Mouse (Mus musculus): ENCODE measurements around the gene Mfng.
A peak's percentile ranks its signal among the peaks of the same experiment; 100 is the strongest.

Mfng gene

DNA sequence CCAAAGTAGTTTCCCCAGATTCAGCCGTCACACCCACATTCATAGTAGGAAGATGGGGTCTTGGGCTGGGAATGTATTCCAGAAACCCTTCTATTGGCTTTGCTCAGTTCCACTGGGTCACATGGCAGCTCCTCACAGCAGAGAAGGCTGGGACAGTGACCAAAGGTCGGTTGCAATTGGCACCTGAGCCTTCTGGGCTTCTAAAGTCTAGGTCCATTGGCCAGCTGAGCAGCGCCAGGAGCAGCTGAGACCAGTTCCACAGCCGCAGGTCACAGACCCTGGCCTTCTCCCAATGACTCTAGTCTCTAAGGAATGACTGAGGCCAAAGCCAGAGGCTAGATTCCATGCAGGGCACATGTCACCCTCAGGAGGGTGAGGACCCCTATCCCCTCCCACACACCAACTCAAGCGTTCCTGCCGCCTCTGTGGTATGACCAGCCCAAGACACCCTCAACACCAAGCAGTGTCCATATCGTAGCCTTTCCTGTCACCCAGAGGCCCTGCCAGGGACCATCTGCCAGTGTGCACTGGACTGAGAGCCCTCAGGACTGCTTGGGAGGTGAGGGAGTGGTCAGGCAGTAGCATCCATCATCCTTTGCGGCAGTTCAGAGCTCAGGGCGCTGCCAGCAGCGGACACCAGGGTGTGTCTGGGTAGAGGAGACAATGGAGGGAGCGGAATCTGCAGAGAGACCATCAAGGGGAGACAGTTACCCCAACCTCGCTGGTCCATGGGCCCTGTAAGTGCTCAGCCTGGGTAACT lies 17.1 kb downstream of the Mfng start:
- no peak for DNase-seq (ENCODE audit: low read depth)

DNA sequence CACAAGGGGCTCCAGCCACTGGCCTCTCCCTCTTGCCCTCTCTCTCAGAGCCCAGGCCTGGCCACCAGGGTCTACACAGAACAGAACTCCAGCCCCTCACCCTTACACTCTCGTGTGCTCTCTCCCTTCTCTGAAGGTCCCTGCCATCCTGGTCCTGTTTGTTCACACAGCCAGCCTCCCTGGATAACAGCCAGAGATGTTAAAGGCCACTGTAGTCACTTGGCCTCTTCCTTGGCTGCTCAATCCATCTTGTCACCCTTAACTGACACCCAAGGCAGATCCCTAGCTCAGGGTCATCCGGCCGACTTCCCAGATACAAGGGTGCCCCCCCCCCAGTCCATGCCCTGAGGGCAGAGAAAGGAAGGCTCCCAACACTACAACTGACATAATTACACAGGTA lies 18.0 kb downstream of the Mfng start:
- DNase-seq (ENCODE audit: low read depth), result no peak

- DNase-seq (ENCODE audit: low read depth), result no peak
Observed at GRCm38 (mm10) chr15:78754144-78754543, 19.1 kb downstream of the Mfng start.

DNA sequence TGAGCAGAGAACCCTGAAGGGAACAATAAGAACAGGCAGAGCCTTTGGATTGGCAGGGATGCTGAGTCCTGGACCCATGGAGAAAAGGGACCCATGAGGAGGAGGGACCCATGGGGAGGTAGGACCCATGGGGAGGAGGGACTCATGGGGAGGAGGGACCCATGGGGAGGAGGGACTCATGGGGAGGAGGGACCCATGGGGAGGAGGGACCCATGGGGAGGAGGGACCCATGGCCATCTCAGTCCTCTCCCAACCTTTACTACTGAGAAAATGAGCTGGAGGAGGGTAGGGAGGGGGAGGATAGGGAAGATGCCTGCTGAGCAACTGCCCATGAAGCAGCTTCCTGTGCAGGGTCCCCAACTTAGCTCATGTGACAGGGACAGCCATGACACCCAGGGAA lies 20.3 kb downstream of the Mfng start:
- DNase-seq (ENCODE audit: low read depth), result no peak

DNA sequence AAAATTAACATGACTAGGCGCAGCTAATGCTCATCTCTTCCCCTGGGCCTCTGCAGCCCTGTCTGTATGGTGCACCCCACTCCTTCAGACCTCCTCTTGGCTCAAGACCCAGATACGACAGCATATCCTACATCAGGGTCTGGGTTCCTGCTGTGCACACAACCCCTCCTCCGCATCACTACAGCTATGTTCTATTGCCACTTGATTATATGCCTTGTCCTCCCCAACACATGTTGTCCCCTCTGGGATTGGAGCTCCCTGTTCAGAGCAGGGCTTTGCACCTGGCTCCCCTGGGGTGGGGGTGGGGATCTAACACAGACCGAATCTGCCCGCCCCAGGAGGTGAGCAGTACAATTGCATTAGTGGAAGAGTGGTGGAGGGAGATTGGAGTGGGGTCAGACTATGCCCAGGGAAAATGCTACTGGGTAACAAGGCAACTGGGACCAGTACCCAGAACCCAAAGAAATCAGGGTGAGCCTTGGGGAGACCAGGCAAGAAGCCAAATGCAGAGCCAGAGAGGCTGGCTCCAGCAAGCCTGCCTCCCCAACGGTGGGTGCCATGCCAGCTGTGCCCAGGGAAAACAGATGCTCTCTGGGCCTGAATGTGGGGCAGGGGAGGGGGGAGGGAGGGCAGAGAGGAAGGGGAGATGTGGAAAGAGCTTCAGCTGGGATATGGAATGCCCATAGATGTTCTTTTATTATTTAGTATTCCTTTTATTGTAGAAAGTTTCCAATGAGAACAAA lies 22.5 kb downstream of the Mfng start:
- no peak for DNase-seq (ENCODE audit: low read depth)

GRCm38 (mm10) chr15:78749855-78750254 lies 23.4 kb downstream of the Mfng start:
- DNase-seq (ENCODE audit: low read depth), result no peak

DNA sequence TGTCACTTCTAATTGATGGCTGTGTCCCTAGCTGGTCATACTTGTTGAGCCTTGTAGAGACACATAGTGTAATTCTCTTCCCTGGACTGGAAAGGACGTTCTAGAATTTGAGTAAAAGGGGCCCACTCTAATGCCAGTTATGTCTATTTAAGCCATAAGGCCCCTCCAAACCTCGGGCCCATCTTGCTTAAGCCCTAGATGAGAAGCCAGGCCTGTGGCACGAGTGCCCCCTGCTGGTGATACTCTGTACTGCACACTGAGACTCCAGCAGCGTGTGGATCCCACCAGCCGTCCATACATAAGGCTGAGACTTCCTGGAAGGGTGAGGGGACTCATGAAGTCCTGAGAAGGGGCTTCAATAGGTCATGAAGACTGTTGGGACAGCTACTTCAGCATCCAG lies 29.1 kb downstream of the Mfng start:
- DNase-seq (ENCODE audit: low read depth), result peak; percentile 88

- DNase-seq (ENCODE audit: low read depth), result no peak
Observed at GRCm38 (mm10) chr15:78742831-78743230, 30.4 kb downstream of the Mfng start.

GRCm38 (mm10) chr15:78740662-78741061 lies 32.6 kb downstream of the Mfng start:
- no peak for DNase-seq (ENCODE audit: low read depth)

DNA sequence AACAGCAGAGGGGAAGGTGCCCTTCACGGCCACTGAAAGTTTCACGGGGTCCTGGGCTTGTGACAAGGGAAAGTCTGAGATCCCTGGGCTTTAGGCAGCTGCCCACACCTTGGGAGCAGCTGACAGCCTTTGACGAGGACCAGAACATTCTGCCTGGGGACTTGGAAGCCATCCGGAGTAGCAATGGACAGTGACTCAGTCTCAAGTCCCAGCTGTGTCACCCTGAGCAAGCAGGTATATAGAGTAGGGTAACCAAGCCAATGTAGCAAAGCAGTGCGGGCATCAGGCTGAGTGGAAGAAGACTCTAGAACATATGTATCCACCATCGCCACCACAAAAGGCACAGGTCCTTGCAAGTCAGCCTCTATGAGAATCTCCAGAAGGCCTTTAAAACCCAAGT lies 36.1 kb downstream of the Mfng start:
- no peak for DNase-seq (ENCODE audit: low read depth)

DNA sequence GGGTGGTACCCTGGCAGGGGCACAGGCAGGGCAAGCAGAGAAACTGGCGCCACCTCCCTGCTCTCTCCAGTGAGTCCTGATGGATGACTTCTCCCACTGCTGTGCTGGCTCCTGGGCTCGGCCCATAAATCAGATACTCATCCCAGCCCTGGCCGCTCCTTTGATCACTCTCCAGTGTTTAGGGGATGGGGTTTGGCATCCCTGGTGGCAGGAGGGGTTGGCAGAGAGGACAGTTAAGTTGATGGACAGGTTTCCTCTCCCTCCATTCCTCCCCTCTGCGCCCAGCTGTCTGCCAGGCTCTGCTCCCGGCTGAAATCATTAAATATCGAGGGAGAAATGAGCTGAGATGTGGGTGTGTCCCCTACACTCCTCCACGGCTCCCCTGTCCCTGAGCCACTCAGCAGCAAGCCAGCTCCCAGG lies 36.6 kb downstream of the Mfng start:
- DNase-seq (ENCODE audit: low read depth), result no peak

DNA sequence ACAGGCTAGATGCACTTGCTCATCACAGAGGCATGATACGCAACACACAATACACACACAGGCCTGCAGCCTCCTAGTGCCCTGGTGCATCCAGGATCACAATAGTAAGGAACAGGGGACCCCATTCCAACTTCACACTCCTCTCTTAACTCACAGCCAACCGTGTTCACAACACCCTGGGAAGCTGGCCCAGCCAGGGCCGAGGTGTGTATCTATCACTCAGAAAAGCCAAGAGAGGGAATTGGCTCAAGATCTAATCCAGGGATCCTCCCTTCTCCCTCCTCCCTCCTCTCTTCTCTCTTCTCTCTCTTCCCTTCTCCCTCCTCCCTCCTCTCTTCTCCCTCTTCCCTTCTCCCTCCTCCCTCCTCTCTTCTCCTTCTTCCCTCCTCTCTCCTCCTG lies 37.1 kb downstream of the Mfng start:
- no peak for DNase-seq (ENCODE audit: low read depth)

DNA sequence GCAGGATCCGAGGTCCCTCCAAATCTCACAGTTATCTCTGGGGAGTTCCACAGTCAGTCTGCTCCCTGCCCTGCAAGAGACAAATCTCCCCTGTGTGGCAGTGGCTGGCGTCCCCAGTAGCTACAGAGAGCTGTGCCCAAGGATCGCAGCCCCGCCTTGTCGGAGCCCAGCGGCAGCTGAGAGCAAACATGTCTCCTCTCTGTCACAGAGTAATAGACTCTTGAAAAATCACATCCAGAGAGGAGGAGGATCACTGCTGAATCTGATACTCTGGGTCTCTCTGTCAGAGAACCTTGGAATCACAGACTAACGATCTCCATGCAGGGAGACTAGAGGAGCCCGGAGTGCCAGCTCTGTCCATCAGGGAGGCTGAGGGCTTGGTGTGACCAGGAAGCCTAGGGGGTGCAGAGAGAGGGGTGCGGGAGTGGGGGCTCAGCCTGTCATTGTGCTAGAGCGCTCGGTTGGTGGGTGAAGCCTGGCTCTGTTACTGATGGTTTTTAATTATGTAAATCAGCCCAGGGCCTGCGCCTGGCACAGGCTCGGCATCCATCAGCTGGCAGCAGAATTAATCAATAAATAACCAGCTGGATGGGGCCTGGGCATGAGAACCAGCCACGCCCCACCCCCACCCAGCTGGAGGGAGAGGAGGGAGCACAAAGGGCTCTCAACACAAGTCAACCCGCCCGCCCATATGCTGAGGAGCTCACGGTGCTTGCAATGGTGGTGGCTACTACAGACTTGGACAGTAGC lies 37.7 kb downstream of the Mfng start:
- DNase-seq (ENCODE audit: low read depth), result no peak

DNA sequence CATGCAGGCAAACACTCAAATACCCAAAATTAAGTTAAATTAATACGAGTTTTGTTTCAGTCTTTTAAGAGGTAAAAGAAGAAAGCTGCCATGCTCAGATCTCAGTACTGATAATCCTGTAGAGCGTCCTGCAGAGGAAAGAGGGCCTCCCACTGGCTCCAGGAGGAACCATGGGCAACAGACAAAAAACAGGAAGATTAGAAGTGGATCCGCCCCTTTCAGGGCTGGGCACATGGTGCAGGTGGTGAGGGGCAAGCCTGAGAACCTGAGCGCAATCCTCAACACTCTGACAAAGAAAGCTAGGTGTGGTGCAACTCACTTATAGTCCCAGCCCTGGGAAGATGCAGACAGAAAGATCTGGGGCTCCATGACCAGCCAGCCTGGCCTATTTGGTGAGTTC lies 41.4 kb downstream of the Mfng start:
- no peak for DNase-seq (ENCODE audit: low read depth)

GRCm38 (mm10) chr15:78730315-78731049 lies 42.8 kb downstream of the Mfng start:
- DNase-seq (ENCODE audit: low read depth), result peak; percentile 44

DNA sequence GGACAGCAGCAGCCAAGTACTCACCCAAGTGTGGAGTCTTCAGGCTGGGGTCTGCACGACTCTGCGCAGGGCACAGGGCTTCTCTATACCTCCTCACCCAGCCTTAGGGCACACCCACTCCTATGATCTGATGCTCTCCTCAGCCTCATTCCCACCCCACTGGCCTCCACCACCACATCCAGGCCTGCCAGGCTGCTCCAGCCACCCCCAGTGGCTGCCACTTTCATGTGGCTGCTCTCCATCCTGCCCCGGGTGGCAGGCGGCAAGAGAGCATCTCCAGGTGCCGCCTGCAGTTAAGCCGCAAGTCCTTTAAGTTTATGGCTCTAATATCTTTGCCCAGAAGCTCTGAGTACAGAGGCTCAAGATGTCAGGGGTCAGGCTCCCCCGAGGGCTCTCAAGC lies 46.6 kb downstream of the Mfng start:
- DNase-seq (ENCODE audit: low read depth), result no peak

GRCm38 (mm10) chr15:78720532-78720931 lies 52.7 kb downstream of the Mfng start:
- DNase-seq (ENCODE audit: low read depth), result peak; percentile 45

DNA sequence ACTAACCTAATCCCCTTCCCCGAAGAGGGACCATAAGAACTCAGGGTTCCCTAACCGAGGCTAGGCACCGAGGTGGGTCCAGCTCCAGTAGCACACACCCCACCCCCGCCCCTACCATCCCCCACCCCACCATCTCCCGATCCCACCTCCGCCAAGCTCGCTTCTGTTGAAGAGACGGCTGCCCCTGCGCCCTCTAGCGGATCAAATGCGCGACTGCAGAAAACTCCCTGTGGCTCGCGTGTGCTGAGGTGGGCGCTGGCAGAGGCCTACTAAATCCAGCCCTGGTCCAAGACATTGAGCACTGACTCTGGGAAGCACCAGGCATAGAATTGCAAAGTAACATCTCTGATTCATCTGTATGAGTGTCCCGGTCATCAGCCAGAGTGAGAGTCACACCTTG lies 53.2 kb downstream of the Mfng start:
- DNase-seq (ENCODE audit: low read depth), result peak; percentile 83

DNA sequence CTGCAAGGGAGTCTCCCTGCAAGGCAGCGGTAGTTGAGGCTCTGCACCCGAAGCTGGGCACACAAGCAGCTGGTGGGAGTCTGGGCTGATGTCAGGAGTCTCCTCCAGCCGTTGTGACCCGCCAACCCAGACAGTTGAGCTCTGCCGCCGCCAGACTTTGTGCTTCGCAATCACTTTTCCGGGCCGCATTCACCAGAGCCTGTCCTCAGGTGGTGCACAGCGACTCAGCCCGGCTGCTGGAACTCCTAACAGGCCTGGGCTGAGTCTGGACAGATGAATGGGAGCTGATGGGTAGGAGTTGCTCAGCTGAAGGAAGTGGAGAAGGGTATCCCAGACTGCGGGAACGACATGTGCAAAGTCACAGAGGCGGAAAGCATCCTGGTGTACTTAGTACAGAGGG lies 53.9 kb downstream of the Mfng start:
- DNase-seq (ENCODE audit: low read depth), result peak; percentile 43

- DNase-seq (ENCODE audit: low read depth), result no peak
Observed at GRCm38 (mm10) chr15:78718290-78719250, 54.7 kb downstream of the Mfng start, which contains the start of gene Elfn2. Gene Elfn2 (minus strand): TSS chr15:78718771.

- no peak for DNase-seq (ENCODE audit: low read depth)
Observed at GRCm38 (mm10) chr15:78716936-78717335, 56.3 kb downstream of the Mfng start.
